In genomic region chr4:30933030-30933987, GRCm38 (mm10) we compare ENCODE assay signal across 21 mouse cellular contexts.
DNase-seq lines count a peak whose midpoint lies in the region; ATAC-seq and TF ChIP-seq lines count a peak whose summit lies in the region.
"Had no signal": no experiment of that assay in that cellular context is flagged by ENCODE, and none has a peak within 500 bp of the region (broad histone marks: within the 10 kb centered on the region; RNA-seq: fewer than 3 reads in every experiment).

No protein-coding gene starts in this region.

- 81% methylated on average over 5 of the region's 5 CpGs for WGBS in forebrain, embryonic 12.5 days
- WGBS in forebrain, embryonic 10.5 days: 88% methylated on average over 5 of the region's 5 CpGs
- 32% methylated on average over 5 of the region's 5 CpGs for WGBS in forebrain, postnatal 0 days
- 77% methylated on average over 5 of the region's 5 CpGs for WGBS in intestine, postnatal 0 days

- H3K4me3 ChIP-seq in forebrain, embryonic 12.5 days (replicated peaks): no peak overlapping the region
- H3K4me3 ChIP-seq in forebrain, embryonic 10.5 days: no peak overlapping the region
- H3K4me3 ChIP-seq in embryonic fibroblast, embryonic 13.5 days (ENCODE audit: insufficient read depth, low read length): no peak overlapping the region
- H3K4me3 ChIP-seq in forebrain, postnatal 0 days (ENCODE audit: low read depth, low read length): no peak overlapping the region
- no peak overlapping the region for H3K4me3 ChIP-seq in intestine, postnatal 0 days (ENCODE audit: low read depth, low read length)
- H3K4me3 ChIP-seq: embryonic facial prominence, embryonic 13.5 days; heart, embryonic 13.5 days; hindbrain, embryonic 15.5 days had no signal

- ATAC-seq in forebrain, embryonic 12.5 days (ENCODE audit: low FRiP score): 0 out of 2 replicates have a peak, but pooled peaks have one; percentile 33
- ATAC-seq in forebrain, postnatal 0 days: peak; percentile 91
- ATAC-seq in intestine, postnatal 0 days: no peak
- no peak for ATAC-seq in CD4-positive, CD25-positive, alpha-beta regulatory T cell, adult 4 months

- TF ChIP-seq CTCF in embryonic fibroblast, embryonic 13.5 days (IDR thresholded peaks at IDR 0.05; ENCODE audit: borderline replicate concordance, insufficient read depth, low read length): no peak
- TF ChIP-seq CTCF in forebrain, postnatal 0 days (IDR thresholded peaks at IDR 0.05; ENCODE audit: low read depth): no peak
- no peak for TF ChIP-seq CTCF in intestine, postnatal 0 days (IDR thresholded peaks at IDR 0.05; ENCODE audit: low read depth)

- no peaks in the 10 kb centered on the region for H3K27me3 ChIP-seq in forebrain, embryonic 12.5 days
- no peaks in the 10 kb centered on the region for H3K27me3 ChIP-seq in forebrain, embryonic 10.5 days (ENCODE audit: poor library complexity, severe bottlenecking)
- H3K27me3 ChIP-seq in forebrain, postnatal 0 days (ENCODE audit: insufficient read depth, low read length): no peaks in the 10 kb centered on the region
- H3K27me3 ChIP-seq in intestine, postnatal 0 days (replicated peaks; ENCODE audit: control insufficient read depth, insufficient read depth, low read length): no peaks in the 10 kb centered on the region
- H3K27me3 ChIP-seq: CH12.LX; embryonic facial prominence, embryonic 13.5 days; heart, embryonic 13.5 days; hindbrain, embryonic 15.5 days had no signal

- peaks cover 4% of the 10 kb centered on the region; the same call in 1 of the 2 replicates for H3K4me1 ChIP-seq in forebrain, embryonic 12.5 days
- H3K4me1 ChIP-seq in forebrain, embryonic 10.5 days: no peaks in the 10 kb centered on the region
- H3K4me1 ChIP-seq in embryonic fibroblast, embryonic 13.5 days (ENCODE audit: control insufficient read depth, insufficient read depth, low read length): no peaks in the 10 kb centered on the region
- no peaks in the 10 kb centered on the region for H3K4me1 ChIP-seq in forebrain, postnatal 0 days (ENCODE audit: insufficient read depth)
- no peaks in the 10 kb centered on the region for H3K4me1 ChIP-seq in intestine, postnatal 0 days (replicated peaks; ENCODE audit: control insufficient read depth, insufficient read depth, low read length)
- H3K4me1 ChIP-seq: embryonic facial prominence, embryonic 13.5 days; heart, embryonic 13.5 days had no signal

- H3K9ac ChIP-seq in forebrain, embryonic 12.5 days: no peak overlapping the region
- H3K9ac ChIP-seq in forebrain, postnatal 0 days: no peak overlapping the region
- H3K9ac ChIP-seq in intestine, postnatal 0 days (ENCODE audit: low read depth, low read length): no peak overlapping the region
- H3K9ac ChIP-seq: embryonic facial prominence, embryonic 13.5 days; heart, embryonic 13.5 days; hindbrain, embryonic 15.5 days had no signal

- H3K36me3 ChIP-seq in forebrain, embryonic 12.5 days (replicated peaks): no peaks in the 10 kb centered on the region
- no peaks in the 10 kb centered on the region for H3K36me3 ChIP-seq in forebrain, embryonic 10.5 days (replicated peaks)
- no peaks in the 10 kb centered on the region for H3K36me3 ChIP-seq in forebrain, postnatal 0 days (ENCODE audit: insufficient read depth)
- no peaks in the 10 kb centered on the region for H3K36me3 ChIP-seq in intestine, postnatal 0 days (ENCODE audit: control insufficient read depth, insufficient read depth)
- H3K36me3 ChIP-seq: embryonic facial prominence, embryonic 13.5 days; heart, embryonic 13.5 days; hindbrain, embryonic 15.5 days had no signal

- no peak for TF ChIP-seq POLR2A in embryonic fibroblast, embryonic 13.5 days (IDR thresholded peaks at IDR 0.05; ENCODE audit: low read depth, low read length)

- no peak overlapping the region for H3K4me2 ChIP-seq in forebrain, embryonic 12.5 days
- no peak overlapping the region for H3K4me2 ChIP-seq in forebrain, postnatal 0 days (ENCODE audit: low read depth)
- H3K4me2 ChIP-seq in intestine, postnatal 0 days (replicated peaks; ENCODE audit: low read depth): no peak overlapping the region
- H3K4me2 ChIP-seq: embryonic facial prominence, embryonic 13.5 days; heart, embryonic 13.5 days; hindbrain, embryonic 15.5 days had no signal

- H3K9me3 ChIP-seq in forebrain, embryonic 12.5 days: no peaks in the 10 kb centered on the region
- no peaks in the 10 kb centered on the region for H3K9me3 ChIP-seq in forebrain, embryonic 10.5 days
- no peaks in the 10 kb centered on the region for H3K9me3 ChIP-seq in forebrain, postnatal 0 days (ENCODE audit: low read length)
- H3K9me3 ChIP-seq in intestine, postnatal 0 days (ENCODE audit: control insufficient read depth): no peaks in the 10 kb centered on the region
- H3K9me3 ChIP-seq: embryonic facial prominence, embryonic 13.5 days; heart, embryonic 13.5 days; hindbrain, embryonic 15.5 days had no signal

- no peak for DNase-seq in forebrain, embryonic 10.5 days (ENCODE audit: extremely low spot score, low spot score)
- DNase-seq in right cerebral cortex, postnatal 25 days: peak; percentile 4
- DNase-seq in right cerebral cortex, postnatal 36 days (ENCODE audit: low spot score in 2 of 2): no peak
- DNase-seq in forebrain, postnatal 0 days: peak; percentile 39
- DNase-seq: adrenal gland, adult 2 months; adrenal gland, postnatal 25 days; cerebellum, adult 11-12 months; cerebellum, adult 9-10 months; cerebellum, postnatal 25 days; gastrocnemius, postnatal 25 days; heart, postnatal 36 days; kidney, adult 11 months; kidney, adult 9 months had no signal

- no peak overlapping the region for H3K27ac ChIP-seq in forebrain, embryonic 12.5 days
- no peak overlapping the region for H3K27ac ChIP-seq in forebrain, embryonic 10.5 days
- H3K27ac ChIP-seq in embryonic fibroblast, embryonic 13.5 days (ENCODE audit: insufficient read depth, low read length): 0 out of 2 replicates have a peak overlapping the region, but pooled peaks have one; percentile 24
- no peak overlapping the region for H3K27ac ChIP-seq in forebrain, postnatal 0 days (ENCODE audit: low read depth, low read length)
- H3K27ac ChIP-seq in intestine, postnatal 0 days (ENCODE audit: low read depth, low read length): no peak overlapping the region
- H3K27ac ChIP-seq: embryonic facial prominence, embryonic 13.5 days; heart, embryonic 13.5 days; hindbrain, embryonic 15.5 days had no signal

Comparison
In these comparisons a context has a peak if more than half of its experiments do, and no peak if none do; other contexts are left out.
1. DNase-seq: peak in right cerebral cortex, postnatal 25 days (single experiment) and forebrain, postnatal 0 days (single experiment); none in forebrain, embryonic 10.5 days (single experiment) and right cerebral cortex, postnatal 36 days (0 of 2).
2. ATAC-seq: peak in forebrain, embryonic 12.5 days (single experiment) and forebrain, postnatal 0 days (single experiment); none in intestine, postnatal 0 days (single experiment) and CD4-positive, CD25-positive, alpha-beta regulatory T cell, adult 4 months (single experiment).